Mouse (Mus musculus) ES-E14 (cell line): Measurements from ENCODE around the gene Olfr680-ps1.

ENCODE experiments used
- CHD2 ChIP-seq: IDR thresholded peaks from 2 replicates; pipeline ENCODE4 v1.6.1; 2014; ENCODE audit warnings: mild to moderate bottlenecking, low read depth, low read length, inconsistent platforms
- HCFC1 ChIP-seq: IDR thresholded peaks from 2 replicates; pipeline ENCODE4 v1.6.1; 2012; ENCODE audit warnings: low read length, inconsistent platforms, borderline replicate concordance; ENCODE audit not compliant: insufficient read depth
- MAFK ChIP-seq: IDR thresholded peaks from 2 replicates; pipeline ENCODE4 v1.6.1; 2014; ENCODE audit warnings: mild to moderate bottlenecking, low read depth, low read length, inconsistent platforms; ENCODE audit not compliant: insufficient read depth
- ZC3H11A ChIP-seq: IDR thresholded peaks from 2 replicates; pipeline ENCODE4 v1.6.1; 2012; ENCODE audit warnings: low read depth, mild to moderate bottlenecking, inconsistent platforms, low read length, borderline replicate concordance
- ZNF384 ChIP-seq: IDR thresholded peaks from 2 replicates; pipeline ENCODE4 v1.6.1; 2012; ENCODE audit warnings: low read depth, low read length, inconsistent platforms

- no peak for TF ChIP-seq ZNF384
- no peak for TF ChIP-seq CHD2
- TF ChIP-seq HCFC1 = no peak
- no peak for TF ChIP-seq ZC3H11A
- TF ChIP-seq MAFK = no peak
Measured at GRCm38 (mm10) chr7:105116536-105116935, 23.9 kb upstream of the Olfr680-ps1 start, which contains the start of gene Olfr681.
